Mouse (Mus musculus): ENCODE measurements around the gene Lamc2.

GRCm38 (mm10) chr1:153174801-153175200, 11.4 kb downstream of the Lamc2 start:
- TF ChIP-seq POLR2A (IDR thresholded peaks at IDR 0.05; ENCODE audit: control insufficient read depth in 1 of 2, insufficient read depth in 1 of 2, low read depth in 1 of 2, low read length in 2 of 2, poor library complexity in 1 of 2) (no peak), RCOR1 (IDR thresholded peaks at IDR 0.05; ENCODE audit: low read depth, low read length) (no peak), CTCF (IDR thresholded peaks at IDR 0.05 in 2 of 3, conservative IDR thresholded peaks at IDR 0.05 in 1 of 3; ENCODE audit: control insufficient read depth in 1 of 3, insufficient read depth in 1 of 3, low read depth in 2 of 3, low read length in 3 of 3, poor library complexity in 1 of 3, severe bottlenecking in 1 of 3) (no peak), EP300 (IDR thresholded peaks at IDR 0.05; ENCODE audit: low read depth in 1 of 2, low read length in 2 of 2) (no peak)

All from MEL (cell line).